Mouse (Mus musculus) E14TG2a.4 (cell line): ENCODE measurements around the gene Hist2h2aa1.

Experiments used
- H3K27me3 ChIP-seq: 2 replicates; pipeline ENCODE4 v1.6.1; 2014; ENCODE audit warnings: low read length, control low read depth; ENCODE audit not compliant: insufficient read depth
- H3K36me3 ChIP-seq: 2 replicates; pipeline ENCODE4 v1.6.1; 2014; ENCODE audit warnings: low read length, control low read depth; ENCODE audit not compliant: insufficient read depth
- H3K4me1 ChIP-seq: replicated peaks from 2 replicates; pipeline ENCODE4 v1.6.1; 2014; ENCODE audit warnings: low read depth, low read length, control low read depth
- H3K4me3 ChIP-seq: replicated peaks from 2 replicates; pipeline ENCODE4 v1.5.1; 2014; ENCODE audit warnings: mild to moderate bottlenecking, low read length
- H3K9me3 ChIP-seq: 2 replicates; pipeline ENCODE4 v1.6.1; 2014; ENCODE audit warnings: low read length, control low read depth
- CTCF ChIP-seq: conservative IDR thresholded peaks from 2 replicates; pipeline ENCODE4 v1.5.1; 2014; ENCODE audit warnings: low read length
- NANOG ChIP-seq: IDR thresholded peaks from 2 replicates; pipeline ENCODE4 v1.6.1; 2014; ENCODE audit warnings: borderline replicate concordance, low read length, mixed read lengths
- POU5F1 ChIP-seq: IDR thresholded peaks from 2 replicates; pipeline ENCODE4 v1.6.1; 2014; ENCODE audit warnings: low read length, borderline replicate concordance

The Hist2h2aa1 gene

GRCm38 (mm10) chr3:96226695-96227648, 18.3 kb upstream of the Hist2h2aa1 start:
- H3K4me1 ChIP-seq, result peaks cover 26% of the 10 kb centered on the region
- H3K9me3 ChIP-seq, result no peaks in the 10 kb centered on the region
- peaks cover 7% of the 10 kb centered on the region; the same call in 1 of the 2 replicates for H3K27me3 ChIP-seq
- H3K36me3 ChIP-seq, result no peaks in the 10 kb centered on the region
- no peak overlapping the region for H3K4me3 ChIP-seq
- no peak for TF ChIP-seq POU5F1
- no peak for TF ChIP-seq CTCF
- TF ChIP-seq NANOG, result no peak

- no peak for TF ChIP-seq NANOG
- TF ChIP-seq POU5F1, result no peak
- no peak for TF ChIP-seq CTCF
- Histone ChIP-seq H3K9me3 (no peaks in the 10 kb centered on the region), H3K4me1 (peaks cover 20% of the 10 kb centered on the region), H3K27me3 (no peaks in the 10 kb centered on the region; the same call in 1 of the 2 replicates), H3K36me3 (no peaks in the 10 kb centered on the region), H3K4me3 (no peak overlapping the region)
These were observed 16.5 kb upstream of the Hist2h2aa1 start for GRCm38 (mm10) chr3:96228828-96229227.

- Histone ChIP-seq H3K36me3 (peaks cover 3% of the 10 kb centered on the region; the same call in 1 of the 2 replicates), H3K9me3 (no peaks in the 10 kb centered on the region), H3K4me3 (no peak overlapping the region), H3K4me1 (peaks cover 17% of the 10 kb centered on the region), H3K27me3 (no peaks in the 10 kb centered on the region)
- TF ChIP-seq CTCF (no peak), POU5F1 (no peak), NANOG (no peak)
These were observed 14.9 kb upstream of the Hist2h2aa1 start for GRCm38 (mm10) chr3:96230404-96230803.

GRCm38 (mm10) chr3:96230910-96231757, 14.2 kb upstream of the Hist2h2aa1 start:
- TF ChIP-seq CTCF (no peak), NANOG (no peak), POU5F1 (no peak)
- Histone ChIP-seq H3K4me3 (no peak overlapping the region), H3K9me3 (no peaks in the 10 kb centered on the region), H3K36me3 (peaks cover 11% of the 10 kb centered on the region; the same call in 1 of the 2 replicates), H3K27me3 (no peaks in the 10 kb centered on the region), H3K4me1 (peaks cover 14% of the 10 kb centered on the region)

GRCm38 (mm10) chr3:96231758-96232120, 13.6 kb upstream of the Hist2h2aa1 start:
- Histone ChIP-seq H3K27me3 (no peaks in the 10 kb centered on the region), H3K9me3 (no peaks in the 10 kb centered on the region), H3K36me3 (peaks cover 17% of the 10 kb centered on the region; the same call in 1 of the 2 replicates), H3K4me1 (peaks cover 18% of the 10 kb centered on the region), H3K4me3 (no peak overlapping the region)
- no peak for TF ChIP-seq NANOG
- no peak for TF ChIP-seq POU5F1
- no peak for TF ChIP-seq CTCF

- Histone ChIP-seq H3K4me1 (peaks cover 20% of the 10 kb centered on the region), H3K4me3 (no peak overlapping the region), H3K27me3 (no peaks in the 10 kb centered on the region), H3K9me3 (no peaks in the 10 kb centered on the region), H3K36me3 (peaks cover 26% of the 10 kb centered on the region; the same call in 1 of the 2 replicates)
- TF ChIP-seq NANOG (no peak), POU5F1 (no peak), CTCF (no peak)
These were observed 10.4 kb upstream of the Hist2h2aa1 start for GRCm38 (mm10) chr3:96234914-96235313.

- Histone ChIP-seq H3K9me3 (no peaks in the 10 kb centered on the region), H3K4me3 (no peak overlapping the region), H3K27me3 (no peaks in the 10 kb centered on the region), H3K36me3 (peaks cover 26% of the 10 kb centered on the region; the same call in 1 of the 2 replicates), H3K4me1 (peaks cover 21% of the 10 kb centered on the region)
- no peak for TF ChIP-seq POU5F1
- TF ChIP-seq CTCF, result no peak
- no peak for TF ChIP-seq NANOG
These were observed 9.5 kb upstream of the Hist2h2aa1 start for GRCm38 (mm10) chr3:96235836-96236235.

- Histone ChIP-seq H3K4me3 (peak overlapping the region; percentile 81), H3K36me3 (peaks cover 26% of the 10 kb centered on the region; the same call in 1 of the 2 replicates), H3K4me1 (peaks cover 32% of the 10 kb centered on the region), H3K9me3 (no peaks in the 10 kb centered on the region), H3K27me3 (no peaks in the 10 kb centered on the region)
- TF ChIP-seq CTCF, result no peak
- no peak for TF ChIP-seq POU5F1
- no peak for TF ChIP-seq NANOG
These were observed 8.4 kb upstream of the Hist2h2aa1 start for GRCm38 (mm10) chr3:96236834-96237334.
